Mouse (Mus musculus): Measurements from ENCODE around the gene Furin. TPM values are rescaled to one million over a fixed set of nuclear protein-coding genes. Genes with fewer than 3 reads are reported as not detected.

The Furin gene
- total and polyA plus RNA-seq, 3 experiments = 1.5 to 20.9 (median 13.5) TPM

GRCm38 (mm10) chr7:80439789-80440488, 34.7 kb upstream of the Furin start:
- Histone ChIP-seq H3K9me3 (replicated peaks; ENCODE audit: low read length) (no peaks in the 10 kb centered on the region), H3K4me3 (replicated peaks in 1 of 3; ENCODE audit: low read depth in 2 of 3, low read length in 2 of 3, poor library complexity in 1 of 3) (no peak overlapping the region), H3K27ac (ENCODE audit: insufficient read depth, low read depth) (no peak overlapping the region), H3K4me1 (ENCODE audit: control insufficient read depth in 1 of 2, insufficient read depth in 2 of 2) (peaks cover 0 to 9% of the 10 kb centered on the region in 2 experiments; a peak in 2 of 4 replicates), H3K36me3 (replicated peaks in 1 of 2; ENCODE audit: control insufficient read depth in 1 of 2, insufficient read depth in 1 of 2, low read length in 1 of 2) (no peaks in the 10 kb centered on the region), H3K4me2 (ENCODE audit: insufficient read depth, low read depth, poor library complexity, severe bottlenecking) (no peak overlapping the region), H3K27me3 (replicated peaks) (no peaks in the 10 kb centered on the region), H3K9ac (ENCODE audit: insufficient read depth, low read depth) (no peak overlapping the region), H3K79me2 (replicated peaks; ENCODE audit: control insufficient read depth, extremely low read depth, insufficient read depth, poor library complexity, severe bottlenecking) (no peaks in the 10 kb centered on the region)
- no peak for TF ChIP-seq CTCF (conservative IDR thresholded peaks at IDR 0.05 in 1 of 2, IDR thresholded peaks at IDR 0.05 in 1 of 2; ENCODE audit: low read depth in 2 of 2, low read length in 2 of 2)
- TF ChIP-seq PAX5 (IDR thresholded peaks at IDR 0.05; ENCODE audit: low read length) = no peak
- no peak for TF ChIP-seq SIN3A (IDR thresholded peaks at IDR 0.05; ENCODE audit: low read length)
- no peak for TF ChIP-seq GABPA (IDR thresholded peaks at IDR 0.05; ENCODE audit: insufficient replicate concordance, low read depth, low read length)
- no peak for TF ChIP-seq CHD2 (IDR thresholded peaks at IDR 0.05; ENCODE audit: low read length)
- TF ChIP-seq MAFK (IDR thresholded peaks at IDR 0.05; ENCODE audit: insufficient replicate concordance, low read length) = no peak
- TF ChIP-seq POLR2A (IDR thresholded peaks at IDR 0.05; ENCODE audit: low read depth, low read length) = no peak
- TF ChIP-seq TCF12 (IDR thresholded peaks at IDR 0.05; ENCODE audit: low read depth, low read length) = no peak
- no peak for TF ChIP-seq MAX (IDR thresholded peaks at IDR 0.05; ENCODE audit: low read length)
- TF ChIP-seq JUND (conservative IDR thresholded peaks at IDR 0.05; ENCODE audit: low read depth, low read length) = no peak
- no peak for TF ChIP-seq MEF2A (IDR thresholded peaks at IDR 0.05; ENCODE audit: borderline replicate concordance, low read depth, low read length)
- no peak for TF ChIP-seq ETS1 (conservative IDR thresholded peaks at IDR 0.05; ENCODE audit: low read depth, low read length)
- TF ChIP-seq NRF1 (IDR thresholded peaks at IDR 0.05; ENCODE audit: low read depth, low read length) = no peak
- no peak for TF ChIP-seq MAZ (IDR thresholded peaks at IDR 0.05; ENCODE audit: low read depth, low read length)
- no peak for TF ChIP-seq MYC (IDR thresholded peaks at IDR 0.05; ENCODE audit: low read depth, low read length)
- in situ Hi-C loops (cut with MboI; ENCODE audit: low pct_ligation_motif_present, low pct_unique_long_range_greater_than_20kb, low sequenced_read_pairs) (loop anchor here (5.0 kb wide), 1 partner anchor 33 kb away; the partner anchor contains the start of gene Furin), dilution Hi-C loops (cut with MboI; ENCODE audit: extremely low pct_ligation_motif_present, extremely low pct_unique_long_range_greater_than_20kb, low sequenced_read_pairs) (no loop called here)
- no peak for DNase-seq (ENCODE audit: extremely low read depth)

- in situ Hi-C loops (cut with MboI; ENCODE audit: low pct_ligation_motif_present, low pct_unique_long_range_greater_than_20kb, low sequenced_read_pairs) (no loop called here), dilution Hi-C loops (cut with MboI; ENCODE audit: extremely low pct_ligation_motif_present, extremely low pct_unique_long_range_greater_than_20kb, low sequenced_read_pairs) (no loop called here)
- peaks cover 0 to 4% of the 10 kb centered on the region in 2 experiments; a peak in 2 of 4 replicates for H3K4me1 ChIP-seq (ENCODE audit: control insufficient read depth in 1 of 2, insufficient read depth in 2 of 2)
- no peaks in the 10 kb centered on the region for H3K36me3 ChIP-seq (replicated peaks in 1 of 2; ENCODE audit: control insufficient read depth in 1 of 2, insufficient read depth in 1 of 2, low read length in 1 of 2)
- no peak for DNase-seq (ENCODE audit: extremely low read depth)
- no peak overlapping the region for H3K4me3 ChIP-seq (replicated peaks in 1 of 3; ENCODE audit: low read depth in 2 of 3, low read length in 2 of 3, poor library complexity in 1 of 3)
- H3K79me2 ChIP-seq (replicated peaks; ENCODE audit: control insufficient read depth, extremely low read depth, insufficient read depth, poor library complexity, severe bottlenecking) = no peaks in the 10 kb centered on the region
- no peak overlapping the region for H3K27ac ChIP-seq (ENCODE audit: insufficient read depth, low read depth)
- H3K9me3 ChIP-seq (replicated peaks; ENCODE audit: low read length) = no peaks in the 10 kb centered on the region
- no peaks in the 10 kb centered on the region for H3K27me3 ChIP-seq (replicated peaks)
- H3K9ac ChIP-seq (ENCODE audit: insufficient read depth, low read depth) = no peak overlapping the region
- no peak overlapping the region for H3K4me2 ChIP-seq (ENCODE audit: insufficient read depth, low read depth, poor library complexity, severe bottlenecking)
- no peak for TF ChIP-seq KAT2A (IDR thresholded peaks at IDR 0.05; ENCODE audit: insufficient replicate concordance, low read length)
- no peak for TF ChIP-seq UBTF (IDR thresholded peaks at IDR 0.05; ENCODE audit: low read depth, low read length)
- no peak for TF ChIP-seq JUND (conservative IDR thresholded peaks at IDR 0.05; ENCODE audit: low read depth, low read length)
- TF ChIP-seq MXI1 (IDR thresholded peaks at IDR 0.05; ENCODE audit: low read depth, low read length) = no peak
- no peak for TF ChIP-seq ZNF384 (IDR thresholded peaks at IDR 0.05; ENCODE audit: low read depth, low read length)
- TF ChIP-seq MAZ (IDR thresholded peaks at IDR 0.05; ENCODE audit: low read depth, low read length) = no peak
- TF ChIP-seq MAX (IDR thresholded peaks at IDR 0.05; ENCODE audit: low read length) = no peak
- TF ChIP-seq MAFK (IDR thresholded peaks at IDR 0.05; ENCODE audit: insufficient replicate concordance, low read length) = no peak
- no peak for TF ChIP-seq SMC3 (IDR thresholded peaks at IDR 0.05; ENCODE audit: low read depth, low read length)
These were observed 34.0 kb upstream of the Furin start for GRCm38 (mm10) chr7:80439032-80439760.
